Mouse (Mus musculus): ENCODE results near the gene Gm10135. TPM values are rescaled to one million over a fixed set of nuclear protein-coding genes. Genes with fewer than 3 reads are reported as not detected.
"Not testable (repeated sequence)": the region's sequence is repeated elsewhere in the genome, so short reads cannot be mapped to it uniquely, and the experiment has no call there.

Gm10135 gene
- not detected for total RNA-seq (2021)
- long read RNA-seq, experiment 1, result 0 reads
- long read RNA-seq, experiment 2, result 0 reads

GRCm38 (mm10) chr5:72974602-72975001 lies at the start of gene Gm10135:
Gm10135 (minus strand) TSS chr5:72974702.
- no peak for DNase-seq (ENCODE audit: low spot score in 2 of 2)

GRCm38 (mm10) chr5:73023801-73024200 lies 49.3 kb upstream of the Gm10135 start:
- no peak for DNase-seq (ENCODE audit: low spot score in 2 of 2)

GRCm38 (mm10) chr5:73014745-73015144 lies 40.2 kb upstream of the Gm10135 start:
- no peak for DNase-seq (ENCODE audit: low spot score in 2 of 2)

GRCm38 (mm10) chr5:73013611-73014287 lies 39.2 kb upstream of the Gm10135 start:
- not testable (repeated sequence) for DNase-seq (ENCODE audit: low spot score in 2 of 2)

- not testable (repeated sequence) for DNase-seq (ENCODE audit: low spot score in 2 of 2)
These were observed 38.5 kb upstream of the Gm10135 start for GRCm38 (mm10) chr5:73012884-73013610.

GRCm38 (mm10) chr5:73011806-73012205 lies 37.3 kb upstream of the Gm10135 start:
- DNase-seq (ENCODE audit: low spot score in 2 of 2), result not testable (repeated sequence)

GRCm38 (mm10) chr5:73008230-73008629 lies 33.7 kb upstream of the Gm10135 start:
- not testable (repeated sequence) for DNase-seq (ENCODE audit: low spot score in 2 of 2)

GRCm38 (mm10) chr5:73007582-73007959 lies 33.1 kb upstream of the Gm10135 start:
- DNase-seq (ENCODE audit: low spot score in 2 of 2), result no peak

- peak; percentile 43 to 44 for DNase-seq (ENCODE audit: low spot score in 2 of 2)
These were observed 32.5 kb upstream of the Gm10135 start, which contains the start of gene Slc10a4 for GRCm38 (mm10) chr5:73006784-73007581. Slc10a4 (plus strand) TSS chr5:73006883.

- DNase-seq (ENCODE audit: low spot score in 2 of 2), result no peak
These were observed 29.5 kb upstream of the Gm10135 start for GRCm38 (mm10) chr5:73004046-73004445.

GRCm38 (mm10) chr5:72998546-72998945 lies 24.0 kb upstream of the Gm10135 start:
- DNase-seq (ENCODE audit: low spot score in 2 of 2), result not testable (repeated sequence)

- no peak for DNase-seq (ENCODE audit: low spot score in 2 of 2)
These were observed 20.9 kb upstream of the Gm10135 start for GRCm38 (mm10) chr5:72995379-72995778.

GRCm38 (mm10) chr5:72994928-72995327 lies 20.4 kb upstream of the Gm10135 start:
- no peak for DNase-seq (ENCODE audit: low spot score in 2 of 2)

GRCm38 (mm10) chr5:72994424-72994823 lies 19.9 kb upstream of the Gm10135 start:
- no peak for DNase-seq (ENCODE audit: low spot score in 2 of 2)

- no peak for DNase-seq (ENCODE audit: low spot score in 2 of 2)
These were observed 18.0 kb upstream of the Gm10135 start for GRCm38 (mm10) chr5:72992474-72992873.

- no peak for DNase-seq (ENCODE audit: low spot score in 2 of 2)
These were observed 15.3 kb upstream of the Gm10135 start for GRCm38 (mm10) chr5:72989756-72990155.

- no peak for DNase-seq (ENCODE audit: low spot score in 2 of 2)
These were observed 13.3 kb upstream of the Gm10135 start for GRCm38 (mm10) chr5:72987786-72988185.

- DNase-seq (ENCODE audit: low spot score in 2 of 2), result no peak
These were observed 9.6 kb upstream of the Gm10135 start for GRCm38 (mm10) chr5:72984091-72984490.

- no peak for DNase-seq (ENCODE audit: low spot score in 2 of 2)
These were observed 2.0 kb upstream of the Gm10135 start for GRCm38 (mm10) chr5:72976539-72976938.

- DNase-seq (ENCODE audit: low spot score in 2 of 2), result no peak
These were observed 1.5 kb upstream of the Gm10135 start for GRCm38 (mm10) chr5:72975996-72976395.

GRCm38 (mm10) chr5:72972934-72973333 lies 1.6 kb downstream of the Gm10135 start:
- no peak for DNase-seq (ENCODE audit: low spot score in 2 of 2)

- DNase-seq (ENCODE audit: low spot score in 2 of 2), result no peak
These were observed 2.1 kb downstream of the Gm10135 start for GRCm38 (mm10) chr5:72972435-72972834.

All from adrenal gland, adult 18-20 months (tissue).